14 mouse cellular contexts compared by ENCODE assay signal in genomic region chr9:118647495-118647894, GRCm38 (mm10). TPM values are rescaled to one million over a fixed set of nuclear protein-coding genes. Genes with fewer than 3 reads are reported as not detected.
A peak's percentile ranks its signal among the peaks of the same experiment; 100 is the strongest.
DNase-seq lines count a peak whose midpoint lies in the region; ATAC-seq and TF ChIP-seq lines count a peak whose summit lies in the region.
"Had no signal": no experiment of that assay in that cellular context is flagged by ENCODE, and none has a peak within 500 bp of the region (broad histone marks: within the 10 kb centered on the region; RNA-seq: fewer than 3 reads in every experiment).

No protein-coding gene starts in this region.

- TF ChIP-seq EP300 in stomach, postnatal 0 days (optimal IDR thresholded peaks at IDR 0.05): no peak

- TF ChIP-seq POLR2A in lung, adult 2 months (IDR thresholded peaks at IDR 0.05; ENCODE audit: borderline replicate concordance, extremely low read depth, low read depth, low read length): no peak

- ATAC-seq in liver, embryonic 12.5 days: peak; percentile 8; the same call in 1 of the 2 replicates
- peak; percentile 60; the same call in 1 of the 2 replicates for ATAC-seq in stomach, postnatal 0 days (ENCODE audit: low FRiP score, low TSS enrichment)
- ATAC-seq in hindbrain, embryonic 14.5 days (ENCODE audit: low FRiP score): no peak

- no peaks in the 10 kb centered on the region for H3K9me3 ChIP-seq in liver, embryonic 12.5 days (replicated peaks)
- no peaks in the 10 kb centered on the region for H3K9me3 ChIP-seq in stomach, postnatal 0 days (ENCODE audit: control insufficient read depth, low read length)
- no peaks in the 10 kb centered on the region for H3K9me3 ChIP-seq in hindbrain, embryonic 14.5 days (ENCODE audit: control insufficient read depth, low read length)
- H3K9me3 ChIP-seq: heart, embryonic 13.5 days; neural tube, embryonic 12.5 days had no signal

- peak; percentile 30 to 36 for DNase-seq in heart, adult 9 months (ENCODE audit: low spot score in 2 of 2)
- DNase-seq in heart, postnatal 4 days: no peak
- no peak for DNase-seq in liver
- peak; percentile 58 for DNase-seq in lung, adult 2 months
- DNase-seq in stomach, postnatal 0 days (ENCODE audit: low spot score): no peak
- no peak for DNase-seq in hindbrain, embryonic 14.5 days (ENCODE audit: low spot score)
- DNase-seq: cerebellum, postnatal 14 days; gastrocnemius, postnatal 10 days; right cerebral cortex, postnatal 4 days had no signal

- H3K9ac ChIP-seq in liver, embryonic 12.5 days: no peak overlapping the region
- H3K9ac ChIP-seq in stomach, postnatal 0 days (ENCODE audit: low read length): no peak overlapping the region
- H3K9ac ChIP-seq in hindbrain, embryonic 14.5 days: no peak overlapping the region
- H3K9ac ChIP-seq: heart, embryonic 13.5 days; neural tube, embryonic 12.5 days had no signal

- H3K4me2 ChIP-seq in liver, embryonic 12.5 days: no peak overlapping the region
- no peak overlapping the region for H3K4me2 ChIP-seq in stomach, postnatal 0 days (replicated peaks; ENCODE audit: low read depth)
- H3K4me2 ChIP-seq in hindbrain, embryonic 14.5 days (replicated peaks): no peak overlapping the region
- H3K4me2 ChIP-seq: heart, embryonic 13.5 days; neural tube, embryonic 12.5 days had no signal

- H3K4me3 ChIP-seq in liver, embryonic 12.5 days: no peak overlapping the region
- H3K4me3 ChIP-seq in lung, adult 2 months (replicated peaks; ENCODE audit: extremely low read depth, low read depth, low read length): no peak overlapping the region
- no peak overlapping the region for H3K4me3 ChIP-seq in stomach, postnatal 0 days (ENCODE audit: low read depth, low read length)
- H3K4me3 ChIP-seq in hindbrain, embryonic 14.5 days (replicated peaks; ENCODE audit: low read length): no peak overlapping the region
- H3K4me3 ChIP-seq: erythroblast, embryonic 14.5 days; heart, embryonic 13.5 days; neural tube, embryonic 12.5 days had no signal

- 61% methylated on average over 3 of the region's 3 CpGs for WGBS in liver, embryonic 12.5 days (ENCODE audit: insufficient replicate concordance)
- 43% methylated on average over 3 of the region's 3 CpGs for WGBS in lung, adult 2 months
- WGBS in stomach, postnatal 0 days: 43% methylated on average over 3 of the region's 3 CpGs
- 85% methylated on average over 3 of the region's 3 CpGs for WGBS in hindbrain, embryonic 14.5 days

- no peaks in the 10 kb centered on the region for H3K36me3 ChIP-seq in liver, embryonic 12.5 days
- H3K36me3 ChIP-seq in stomach, postnatal 0 days (ENCODE audit: control insufficient read depth, insufficient read depth, low read length): no peaks in the 10 kb centered on the region
- no peaks in the 10 kb centered on the region for H3K36me3 ChIP-seq in hindbrain, embryonic 14.5 days (replicated peaks; ENCODE audit: control insufficient read depth, insufficient read depth)
- H3K36me3 ChIP-seq: G1E; neural tube, embryonic 12.5 days had no signal

- no peak overlapping the region for H3K27ac ChIP-seq in liver, embryonic 12.5 days
- no peak overlapping the region for H3K27ac ChIP-seq in stomach, postnatal 0 days (replicated peaks)
- no peak overlapping the region for H3K27ac ChIP-seq in hindbrain, embryonic 14.5 days
- H3K27ac ChIP-seq: heart, embryonic 13.5 days; neural tube, embryonic 12.5 days had no signal

- no peaks in the 10 kb centered on the region for H3K27me3 ChIP-seq in liver, embryonic 12.5 days (replicated peaks)
- H3K27me3 ChIP-seq in stomach, postnatal 0 days (ENCODE audit: control insufficient read depth, insufficient read depth, low read length): no peaks in the 10 kb centered on the region
- no peaks in the 10 kb centered on the region for H3K27me3 ChIP-seq in hindbrain, embryonic 14.5 days (ENCODE audit: control insufficient read depth, insufficient read depth, low read length)
- H3K27me3 ChIP-seq: heart, embryonic 13.5 days; neural tube, embryonic 12.5 days had no signal

- no peak for TF ChIP-seq CTCF in lung, adult 2 months (IDR thresholded peaks at IDR 0.05; ENCODE audit: insufficient read depth, low read length)
- TF ChIP-seq CTCF in stomach, postnatal 0 days (IDR thresholded peaks at IDR 0.05; ENCODE audit: low read depth): no peak

- peaks cover 12% of the 10 kb centered on the region; the same call in 1 of the 2 replicates for H3K4me1 ChIP-seq in liver, embryonic 12.5 days
- H3K4me1 ChIP-seq in lung, adult 2 months (ENCODE audit: control insufficient read depth, insufficient read depth, low read length): 0 out of 2 replicates have a peak, but pooled peaks cover 2% of the 10 kb centered on the region
- H3K4me1 ChIP-seq in stomach, postnatal 0 days (replicated peaks; ENCODE audit: control insufficient read depth, insufficient read depth): no peaks in the 10 kb centered on the region
- no peaks in the 10 kb centered on the region for H3K4me1 ChIP-seq in hindbrain, embryonic 14.5 days (replicated peaks; ENCODE audit: control insufficient read depth, insufficient read depth, low read length)

RNA-seq across cellular contexts. Expression of gene Itga9, which starts 41.0 kb away (rescaled TPM):
- total RNA-seq in heart, postnatal 4 days (2021): 100 to 1,000 TPM in 1 of 2 experiments, 10 to 100 TPM in 1; 99.6 to 116 TPM
- polyA plus RNA-seq in liver, embryonic 12.5 days (2016; fragmentation: Nextera tagmentation; extraction: Ambion mirVana): 6.6 and 7.4 TPM in 2 replicates
- 54.0 and 66.2 TPM in 2 replicates for polyA plus RNA-seq in lung, adult 2 months (2012; rRNA removed)
- 4.2 and 5.3 TPM in 2 replicates for polyA plus RNA-seq in stomach, postnatal 0 days (2015; fragmentation: Nextera tagmentation; extraction: Ambion mirVana)
- polyA plus RNA-seq in hindbrain, embryonic 14.5 days (2014; fragmentation: Nextera tagmentation; extraction: Ambion mirVana): 2.7 and 4.4 TPM in 2 replicates
- polyA plus RNA-seq: G1E had no signal

Comparison
In these comparisons a context has a peak if more than half of its experiments do, and no peak if none do; other contexts are left out.
1. DNase-seq: peak in heart, adult 9 months (2 of 2) and lung, adult 2 months (single experiment); none in heart, postnatal 4 days (single experiment), liver (single experiment), stomach, postnatal 0 days (single experiment) and hindbrain, embryonic 14.5 days (single experiment).